Mouse (Mus musculus): ENCODE measurements around the gene Ckmt2.

The Ckmt2 gene

DNA sequence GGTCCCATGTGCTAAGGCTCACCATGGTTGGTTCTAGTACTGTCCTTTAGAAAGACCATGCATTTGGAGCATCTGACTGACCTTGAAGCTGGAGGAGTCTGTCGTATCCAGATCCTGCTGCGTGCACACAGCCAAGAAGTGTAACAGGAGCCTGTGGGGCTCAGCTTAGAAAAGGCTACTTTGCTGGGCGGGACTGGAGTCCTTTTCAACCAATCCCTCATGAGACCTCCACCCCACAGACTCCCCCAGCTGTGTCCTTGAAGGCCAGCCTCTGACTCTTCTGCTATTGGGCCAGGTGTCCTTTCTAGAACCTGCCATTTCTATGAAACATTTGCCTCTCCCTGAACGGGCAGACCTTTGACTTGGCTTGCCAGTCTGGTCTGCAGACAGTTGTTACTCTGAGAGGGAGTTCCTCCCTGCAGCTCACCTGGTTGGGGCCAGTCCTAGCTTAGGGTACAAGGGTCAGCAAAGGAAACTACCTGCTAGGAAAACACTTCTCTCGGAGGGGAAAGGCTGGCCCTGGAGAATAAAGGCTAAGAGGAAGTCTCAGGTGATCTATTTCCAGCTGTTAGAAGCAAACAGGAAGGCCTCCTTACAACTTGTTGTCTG is at the start of gene Ckmt2:
Gene Ckmt2 (minus strand): TSS at position 145 of the 609 bp plus-strand sequence.
- DNase-seq (ENCODE audit: inconsistent ontology term) = no peak

DNA sequence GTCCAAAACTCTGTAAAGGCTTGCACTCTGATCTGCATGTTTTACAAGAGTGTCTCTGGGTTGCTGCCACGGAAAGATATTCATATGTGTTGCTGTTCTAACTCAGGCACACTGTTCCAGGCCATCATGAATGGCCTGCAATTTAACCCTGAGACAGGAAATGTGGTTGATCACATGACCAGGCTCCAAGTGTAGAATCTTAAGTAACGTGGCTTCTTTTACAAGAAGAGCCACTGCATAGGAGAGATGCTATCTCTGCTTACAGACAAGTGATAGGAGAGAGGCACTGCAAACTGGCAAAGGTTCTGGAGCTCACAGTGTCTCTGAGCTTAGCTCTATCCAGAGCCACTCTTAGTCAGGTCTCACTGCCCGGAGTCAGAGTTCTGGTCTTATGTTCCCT is 44.3 kb upstream of the Ckmt2 start:
- DNase-seq (ENCODE audit: inconsistent ontology term) = no peak

DNA sequence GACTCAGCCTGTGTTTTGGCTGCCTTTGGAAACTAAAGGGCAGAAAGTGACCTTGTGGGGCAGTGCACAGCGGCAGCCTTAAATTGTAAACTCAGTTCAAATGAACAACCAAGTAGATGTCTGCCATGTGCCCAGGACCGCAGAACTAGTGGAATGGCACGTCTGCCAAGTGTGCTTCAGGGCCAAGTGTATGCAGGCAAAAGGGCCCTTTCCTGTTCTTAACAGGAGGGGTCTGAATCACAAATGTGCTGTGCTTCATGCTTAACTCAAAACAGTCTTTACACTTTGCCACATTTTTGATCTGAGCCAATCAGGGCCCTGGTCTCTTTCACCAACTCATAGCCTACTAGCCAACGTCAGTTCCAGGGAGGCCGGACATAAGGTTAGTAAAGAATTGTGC is 42.1 kb upstream of the Ckmt2 start:
- no peak for DNase-seq (ENCODE audit: inconsistent ontology term)

DNA sequence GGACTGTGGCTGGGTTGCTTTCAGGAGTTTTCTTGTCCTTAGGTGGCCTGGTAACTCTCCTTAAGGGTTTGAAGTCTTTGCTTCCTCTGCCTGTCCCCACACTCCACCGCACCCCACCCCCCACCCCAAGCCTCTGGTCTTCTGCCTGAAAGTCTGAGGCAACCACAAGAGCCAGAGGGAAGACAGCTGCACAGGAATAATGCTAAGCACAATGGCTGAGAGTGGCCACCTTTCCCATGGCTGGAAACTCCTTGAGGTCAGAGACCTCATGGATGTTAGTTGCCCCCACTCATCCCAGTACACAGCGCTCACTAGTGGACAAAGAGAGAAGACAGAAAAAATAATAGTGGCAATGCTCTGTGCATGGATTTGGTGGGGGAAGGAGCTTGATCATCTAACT is 41.1 kb upstream of the Ckmt2 start:
- DNase-seq (ENCODE audit: inconsistent ontology term) = no peak

DNA sequence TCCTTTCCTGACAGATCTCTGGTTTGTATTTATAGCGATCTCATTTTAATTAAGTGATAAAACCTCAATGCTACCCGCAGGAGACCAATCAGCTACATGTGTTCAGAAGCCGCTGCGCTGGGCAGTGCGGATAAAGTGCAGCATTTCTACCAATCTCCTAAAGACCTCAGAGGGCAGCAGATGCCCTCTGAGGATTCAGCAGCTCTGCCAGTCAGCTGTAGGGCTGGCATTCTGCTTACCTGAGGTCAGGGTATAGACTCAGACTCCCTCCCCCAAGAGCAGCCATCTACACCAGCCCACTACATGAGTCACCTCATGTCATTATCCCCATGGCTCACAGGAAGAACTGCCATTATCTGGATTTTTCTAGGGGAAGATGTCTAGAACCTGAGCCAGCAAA is 39.6 kb upstream of the Ckmt2 start:
- DNase-seq (ENCODE audit: inconsistent ontology term) = peak; percentile 36

DNA sequence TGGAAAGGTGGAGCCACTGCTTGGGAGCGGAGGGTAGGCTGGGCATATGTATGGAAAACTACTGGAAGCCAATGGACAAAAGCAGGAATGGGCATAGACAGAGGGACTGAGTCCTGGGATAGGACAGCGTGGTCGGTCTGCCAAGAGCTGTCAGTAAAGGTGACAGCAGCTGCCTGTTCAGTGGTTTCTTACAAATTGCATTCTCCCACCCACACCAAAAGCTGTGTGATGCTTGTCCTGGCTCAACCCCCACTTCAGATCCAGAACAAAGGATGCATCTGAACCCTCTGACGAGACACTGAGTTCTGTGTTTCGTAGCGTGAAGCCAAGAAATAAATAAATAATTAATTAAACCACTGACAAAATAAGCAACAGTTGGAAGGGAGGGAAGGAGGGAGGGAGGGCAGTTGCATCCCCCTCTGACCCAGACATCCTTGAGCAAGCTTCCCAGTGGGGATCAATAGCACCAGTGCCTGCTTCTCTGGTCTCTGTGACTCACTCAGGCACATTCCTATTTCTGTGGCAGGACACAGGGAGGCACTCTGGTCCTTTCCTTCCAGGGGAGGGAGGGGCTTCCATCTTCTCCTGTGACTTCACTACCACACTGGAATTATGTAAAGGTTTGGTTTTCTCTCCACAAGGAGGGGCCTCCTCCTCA is 39.0 kb upstream of the Ckmt2 start:
- DNase-seq (ENCODE audit: inconsistent ontology term) = peak; percentile 96

DNA sequence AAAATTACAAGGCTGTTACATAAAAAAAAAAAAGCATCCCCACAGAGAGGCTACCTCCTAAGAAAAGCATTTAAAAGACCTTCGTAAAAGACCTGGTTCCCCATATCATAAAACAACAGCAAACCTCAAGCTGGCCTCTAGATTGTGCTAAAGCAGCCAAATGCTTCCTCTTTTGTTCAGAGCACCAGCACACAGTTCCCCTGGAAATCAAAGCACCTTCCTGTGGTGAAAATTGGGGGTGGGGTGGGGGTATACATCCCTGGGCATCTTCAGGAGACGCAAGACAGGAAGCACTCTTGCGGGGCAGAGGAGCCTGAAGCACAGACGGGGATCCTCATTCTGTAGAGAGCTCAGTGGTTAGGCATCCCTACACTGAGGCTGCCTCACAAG is 38.5 kb upstream of the Ckmt2 start:
- no peak for DNase-seq (ENCODE audit: inconsistent ontology term)

DNA sequence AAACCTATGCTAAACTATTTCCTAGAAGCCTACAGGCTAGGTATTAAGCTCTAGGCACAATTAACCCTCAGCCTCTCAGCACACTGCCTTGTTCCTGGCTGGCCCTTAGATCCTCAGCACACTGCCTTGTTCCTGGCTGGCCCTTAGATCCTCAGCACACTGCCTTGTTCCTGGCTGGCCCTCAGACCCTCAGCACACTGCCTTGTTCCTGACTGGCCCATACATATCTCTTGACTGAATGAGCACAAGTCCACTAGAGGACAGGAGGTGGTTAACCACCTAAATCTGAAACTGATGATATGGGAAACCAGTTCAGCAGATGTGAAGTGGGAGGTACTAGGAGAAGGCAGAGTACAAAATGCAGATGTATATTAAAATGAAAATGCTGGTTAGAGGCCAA is 35.0 kb upstream of the Ckmt2 start:
- no peak for DNase-seq (ENCODE audit: inconsistent ontology term)

DNA sequence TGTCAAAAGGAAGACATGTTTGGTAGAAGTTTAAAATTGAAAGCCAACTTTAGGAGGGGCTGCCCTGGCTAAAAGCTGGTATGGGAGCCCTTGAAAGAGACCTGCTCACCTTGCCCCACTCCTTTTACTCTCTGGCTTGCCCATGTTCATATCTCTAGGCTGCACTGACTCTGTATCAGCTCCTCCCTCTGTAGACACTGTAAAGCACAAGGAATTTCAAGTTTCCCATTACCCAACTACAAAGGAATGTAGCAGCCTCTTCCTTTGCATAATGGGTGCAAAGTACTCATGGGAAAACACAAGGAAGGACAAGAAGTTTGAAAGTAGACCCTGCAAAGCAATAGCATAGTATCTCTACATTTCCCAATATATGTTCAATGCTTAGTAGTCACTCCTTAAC is 34.5 kb upstream of the Ckmt2 start:
- DNase-seq (ENCODE audit: inconsistent ontology term) = peak; percentile 80

DNA sequence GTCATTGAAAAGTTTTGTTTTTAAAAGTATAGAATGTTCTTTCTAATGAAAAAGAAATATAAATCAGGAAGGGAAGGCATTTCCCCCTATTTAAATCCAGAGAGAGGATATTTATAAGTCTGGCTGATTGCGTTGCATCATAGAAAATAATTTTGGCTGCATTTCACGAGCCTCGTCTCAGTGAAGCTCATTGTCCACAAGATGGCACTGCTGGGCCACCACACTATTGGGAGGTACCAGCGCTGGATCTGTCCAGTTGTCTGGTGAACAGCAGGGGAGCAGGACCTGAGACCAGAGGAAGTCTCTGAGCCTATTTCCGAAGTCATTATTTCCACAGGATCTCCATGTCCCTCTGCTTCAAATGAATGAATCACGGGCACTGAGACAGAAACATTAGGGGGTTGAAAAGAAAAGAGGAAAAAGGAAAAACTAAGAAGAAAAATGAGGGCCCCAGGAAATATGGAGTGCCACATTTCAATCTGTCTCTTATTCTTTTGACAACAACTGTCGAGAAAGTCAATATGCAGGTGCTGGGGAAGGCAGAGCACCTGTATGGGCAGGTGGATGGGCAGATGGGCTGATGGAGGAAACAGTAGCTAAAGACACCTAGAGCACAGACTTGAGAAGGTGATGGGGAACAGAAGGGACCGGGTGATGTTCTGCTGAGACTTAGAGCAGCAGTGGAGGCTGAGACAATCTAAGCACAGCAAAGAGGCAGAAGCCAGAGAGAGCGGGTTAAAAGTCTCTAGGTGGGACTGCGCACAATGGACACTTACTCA is 31.7 kb upstream of the Ckmt2 start:
- peak; percentile 83 for DNase-seq (ENCODE audit: inconsistent ontology term)

DNA sequence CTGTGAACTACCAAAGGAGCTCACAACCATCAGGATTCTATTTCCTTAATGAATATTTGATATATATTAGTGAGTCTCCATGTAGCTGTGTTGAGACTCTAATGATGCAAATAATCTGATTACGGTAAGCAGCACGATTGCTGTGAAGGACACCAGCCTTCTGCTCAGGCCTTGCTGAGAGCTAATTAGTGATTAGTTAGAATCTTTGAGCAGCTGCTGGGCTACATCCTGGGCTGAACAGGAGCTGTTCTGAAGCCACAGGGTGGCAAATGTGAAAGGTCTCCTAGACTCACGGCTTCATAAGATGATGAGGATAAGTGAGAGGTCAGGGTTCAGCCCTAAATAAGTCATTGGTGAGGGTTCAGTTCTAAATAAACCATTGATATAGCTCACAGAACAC is 29.7 kb upstream of the Ckmt2 start:
- no peak for DNase-seq (ENCODE audit: inconsistent ontology term)

DNA sequence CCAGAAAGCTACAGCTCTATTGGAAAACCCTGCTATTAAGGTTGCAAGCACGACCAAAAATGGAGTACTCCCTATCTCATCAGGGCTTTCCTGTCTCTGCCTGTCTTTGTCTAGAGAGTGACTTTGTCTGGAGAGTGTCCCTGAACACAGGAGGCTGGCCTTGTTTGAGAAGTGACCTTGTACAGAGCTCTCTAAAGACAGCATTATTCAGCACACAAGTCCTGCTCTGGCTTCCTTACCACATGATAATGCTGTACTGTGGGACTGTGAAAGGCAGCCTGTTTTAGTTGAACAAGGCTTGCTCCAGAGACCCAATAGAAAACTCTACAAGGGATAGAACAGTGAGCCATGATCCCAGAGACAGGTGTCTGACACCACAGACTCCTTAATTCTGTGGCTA is 19.8 kb upstream of the Ckmt2 start:
- no peak for DNase-seq (ENCODE audit: inconsistent ontology term)

DNA sequence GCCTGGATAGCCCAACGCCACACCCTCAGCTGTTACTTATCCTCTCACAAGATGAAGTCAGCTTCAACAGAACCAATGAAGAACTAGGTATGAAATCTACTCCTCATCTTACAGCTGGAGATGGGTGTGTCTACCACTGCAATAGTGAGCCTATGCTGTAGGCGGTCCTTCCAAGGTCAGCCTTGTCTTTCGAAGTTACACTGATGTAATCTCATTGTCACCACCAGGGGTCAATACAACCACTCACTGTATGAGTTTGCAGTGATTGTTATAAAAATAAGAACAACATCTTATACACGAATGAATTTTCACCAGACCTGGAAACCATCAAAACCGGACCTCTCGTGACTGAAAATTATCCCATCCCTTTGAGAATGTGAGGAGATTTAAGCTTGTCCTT is 16.4 kb upstream of the Ckmt2 start:
- no peak for DNase-seq (ENCODE audit: inconsistent ontology term)

DNA sequence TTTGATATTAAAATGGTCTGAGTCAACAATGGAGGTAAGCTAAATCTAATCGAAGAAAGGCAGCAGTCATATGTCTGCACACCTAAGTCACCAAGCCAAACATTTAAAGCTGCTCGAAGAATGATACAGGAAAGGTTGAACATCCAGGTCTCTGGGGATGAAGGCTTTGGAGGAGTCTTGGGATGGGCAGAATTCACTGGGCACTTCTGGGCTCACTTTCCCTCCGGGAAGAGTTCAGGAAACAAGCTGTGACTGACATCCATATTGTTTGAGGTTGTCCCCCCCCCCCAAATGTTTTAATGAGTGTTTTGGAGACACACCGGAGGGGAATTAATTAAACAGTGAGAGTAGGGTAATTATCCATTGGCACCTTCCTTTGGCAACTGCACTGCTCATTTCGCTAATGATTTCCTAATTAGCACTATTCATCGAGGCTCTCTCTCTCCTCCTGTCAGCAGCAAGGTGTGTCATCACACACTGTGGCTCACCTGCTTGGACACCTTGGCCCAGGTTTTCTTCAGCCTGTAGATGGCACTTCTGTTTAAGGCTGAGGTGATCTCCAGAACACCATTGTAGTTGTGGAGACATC is 13.4 kb upstream of the Ckmt2 start:
- no peak for DNase-seq (ENCODE audit: inconsistent ontology term)

DNA sequence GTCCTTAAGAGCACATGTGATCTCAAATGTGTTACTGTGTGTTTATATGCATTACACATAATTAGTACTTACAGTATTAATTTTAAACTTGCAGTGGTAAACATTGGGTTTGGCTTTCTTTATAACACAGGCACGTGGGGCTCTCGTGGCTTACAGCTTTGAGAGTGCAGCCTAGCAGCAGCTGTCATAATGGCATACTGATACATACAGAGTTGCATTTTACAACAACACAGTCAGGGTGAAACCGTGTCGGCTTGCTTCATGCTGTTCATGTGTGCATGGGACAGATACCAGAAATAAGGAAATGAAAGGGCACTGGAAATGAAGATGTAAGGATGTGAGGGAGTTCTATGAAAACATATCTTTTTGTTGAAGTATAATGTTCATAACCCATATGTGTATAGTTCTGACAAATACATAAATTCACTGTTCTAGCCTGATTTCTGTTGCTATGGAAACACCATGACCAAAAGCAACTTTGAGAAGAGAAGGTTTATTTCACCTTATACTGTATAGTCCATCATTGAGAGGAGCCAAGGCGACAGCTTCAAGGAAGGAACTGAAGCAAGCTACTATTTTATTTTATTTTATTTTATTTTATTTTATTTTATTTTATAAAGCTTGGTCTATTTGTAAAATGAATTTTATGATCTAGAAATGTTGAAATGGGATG is 8.2 kb upstream of the Ckmt2 start:
- no peak for DNase-seq (ENCODE audit: inconsistent ontology term)

DNA sequence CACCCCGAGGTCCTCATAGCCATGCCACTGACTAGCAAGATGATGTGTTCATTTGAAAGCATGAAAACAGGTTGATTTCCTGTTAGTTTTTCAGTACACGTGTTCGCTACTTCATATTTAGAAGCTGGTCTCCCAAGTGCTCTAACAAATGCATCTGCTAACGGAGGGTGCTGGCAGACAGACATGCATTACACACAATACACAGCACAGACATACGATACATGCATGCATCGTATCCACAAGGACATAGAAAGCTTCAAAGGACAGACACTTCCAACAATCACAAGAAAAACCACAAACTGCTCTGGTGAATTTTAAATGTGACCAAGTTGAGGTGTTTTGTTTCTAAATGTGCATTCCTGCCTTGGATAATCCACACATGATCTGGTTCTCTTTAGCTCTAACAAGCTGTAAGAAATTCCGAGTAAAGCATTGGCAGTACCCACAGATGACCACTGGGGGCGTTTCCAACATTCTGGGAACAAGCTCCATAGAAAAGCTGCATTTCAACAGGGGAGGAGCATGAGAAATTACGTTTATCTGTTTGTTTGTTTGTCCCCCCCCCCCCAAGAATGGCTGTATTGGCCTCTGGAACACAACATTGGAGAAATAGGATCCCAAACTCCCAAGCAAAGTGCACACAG is 5.3 kb upstream of the Ckmt2 start:
- peak; percentile 31 for DNase-seq (ENCODE audit: inconsistent ontology term)

DNA sequence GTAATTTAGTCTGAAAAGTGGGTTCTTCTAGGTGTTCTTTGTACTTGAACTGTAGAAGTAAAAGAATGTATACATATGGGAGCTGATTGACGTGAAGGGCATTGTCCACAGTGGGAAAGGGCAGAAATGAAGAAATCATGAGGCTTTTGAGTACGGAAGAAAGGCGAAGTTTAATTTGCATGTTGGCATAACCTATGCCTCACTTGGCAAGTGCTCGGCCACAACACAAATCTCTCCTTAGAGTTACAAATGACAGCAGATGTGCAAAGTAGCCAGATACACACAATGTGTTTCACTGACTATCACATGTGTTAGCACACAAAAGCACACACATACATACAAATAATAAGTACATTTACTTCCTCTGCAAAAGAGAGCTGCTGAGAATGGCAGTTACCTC is 3.6 kb upstream of the Ckmt2 start:
- no peak for DNase-seq (ENCODE audit: inconsistent ontology term)

DNA sequence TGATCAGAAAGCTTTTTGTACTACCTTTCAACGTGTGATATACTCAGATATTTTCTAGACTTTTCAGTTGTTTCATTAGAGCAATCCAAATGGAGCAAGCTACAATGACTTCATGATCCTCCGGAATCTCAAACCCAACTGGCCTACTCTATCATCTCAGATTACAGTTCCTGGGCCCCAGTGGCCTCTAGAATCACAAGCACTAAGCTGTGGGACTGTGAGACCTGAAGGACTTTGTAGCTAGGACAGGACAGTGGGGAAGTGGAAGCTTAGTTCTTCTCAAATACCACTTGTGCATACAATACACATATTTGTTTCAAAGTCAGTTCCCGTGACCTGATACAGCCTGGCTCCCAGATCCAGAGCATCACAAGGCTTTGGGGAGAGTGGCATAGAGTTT is 1.3 kb upstream of the Ckmt2 start:
- no peak for DNase-seq (ENCODE audit: inconsistent ontology term)

DNA sequence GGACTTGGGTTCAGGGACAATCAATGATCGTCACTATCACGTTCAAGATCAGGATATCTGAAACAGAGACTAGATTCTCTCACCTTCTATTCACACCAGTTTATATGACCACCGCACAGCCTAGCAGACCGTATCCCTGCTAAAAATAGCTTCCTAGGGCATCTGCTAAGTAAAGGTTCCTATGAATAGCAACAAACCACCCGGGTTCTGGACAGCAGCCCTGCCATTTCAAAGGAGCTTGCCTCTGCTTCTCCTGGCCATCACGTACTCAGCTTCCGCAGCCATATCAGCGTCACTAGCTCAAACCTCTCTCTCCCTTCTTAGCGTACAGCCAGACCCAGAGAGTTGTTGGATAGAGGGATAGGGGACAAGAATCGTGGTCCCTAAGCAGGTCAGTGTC is 665 bp upstream of the Ckmt2 start:
- DNase-seq (ENCODE audit: inconsistent ontology term) = no peak

DNA sequence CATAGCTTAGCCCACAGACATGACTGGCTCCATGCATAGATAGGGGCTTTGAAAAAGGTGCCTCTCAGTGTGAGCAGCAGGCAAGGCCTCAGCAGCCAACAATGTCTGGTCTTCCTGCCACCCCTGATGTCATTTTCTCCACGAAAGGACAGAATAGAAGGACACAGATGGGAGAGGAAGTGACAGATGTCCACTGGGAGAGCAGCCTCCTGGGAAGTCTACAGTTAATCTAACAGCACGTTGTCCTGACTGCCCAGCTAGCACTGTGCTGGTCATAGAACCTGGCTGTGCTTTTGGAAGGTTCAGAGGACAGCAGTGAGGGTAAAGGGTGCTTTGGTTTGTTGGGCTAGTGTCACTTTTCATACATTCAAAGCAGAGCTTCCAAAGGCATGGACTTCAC is 1.1 kb downstream of the Ckmt2 start:
- DNase-seq (ENCODE audit: inconsistent ontology term) = no peak

DNA sequence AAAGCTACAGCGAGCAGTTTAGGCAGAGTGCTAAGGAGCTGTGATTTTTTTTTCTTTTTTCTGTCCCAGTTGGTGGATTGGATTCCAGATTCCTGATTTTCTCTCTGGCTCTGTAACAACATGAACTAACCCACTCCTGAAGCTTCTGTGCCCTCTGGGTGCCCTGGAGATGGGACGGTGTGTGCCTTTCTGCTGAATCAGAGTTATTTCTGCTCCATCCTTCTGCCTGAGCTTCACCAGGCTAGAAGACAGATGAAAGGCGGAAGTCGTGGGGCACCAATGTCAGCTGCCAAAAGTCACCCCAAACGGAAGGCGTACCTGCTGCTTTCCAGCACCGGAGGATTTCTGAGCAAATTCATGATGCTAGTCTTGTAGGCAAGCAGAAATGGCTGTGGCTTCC is 2.1 kb downstream of the Ckmt2 start:
- peak; percentile 19 for DNase-seq (ENCODE audit: inconsistent ontology term)
